Mouse (Mus musculus): Measurements from ENCODE around the gene Klhl31. TPM values are rescaled to one million over a fixed set of nuclear protein-coding genes. Genes with fewer than 3 reads are reported as not detected.

Gene Klhl31
- polyA plus RNA-seq, 1 experiment = 0.12 TPM

DNA sequence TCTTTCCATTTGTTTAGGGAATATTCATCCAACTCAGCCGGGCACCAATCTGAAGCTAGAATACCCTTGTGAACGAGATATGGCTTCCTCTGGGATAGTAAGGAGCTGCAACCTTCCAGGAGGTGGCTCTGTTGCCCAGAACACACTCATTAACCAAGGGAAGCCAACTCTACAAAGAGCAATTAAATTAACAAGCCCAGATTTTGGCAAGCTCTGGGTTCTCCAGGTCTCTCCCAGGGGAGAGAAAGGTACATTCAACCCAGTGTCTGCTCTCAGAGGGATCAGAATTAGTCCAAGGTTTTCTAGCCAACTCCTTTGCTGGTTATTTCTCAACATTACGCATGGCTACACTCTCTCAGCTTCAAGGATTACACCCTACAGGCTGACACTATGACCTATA lies 26.6 kb downstream of the Klhl31 start:
- DNase-seq (ENCODE audit: low read depth) = peak; percentile 20
- TF ChIP-seq CTCF (IDR thresholded peaks at IDR 0.05; ENCODE audit: borderline replicate concordance, extremely low read depth, insufficient read depth, insufficient read length) (no peak), POLR2A (IDR thresholded peaks at IDR 0.05; ENCODE audit: borderline replicate concordance, extremely low read depth, insufficient read depth, insufficient read length, poor library complexity, severe bottlenecking) (no peak)

GRCm38 (mm10) chr9:77670095-77670494 lies 33.8 kb downstream of the Klhl31 start:
- no peak for TF ChIP-seq POLR2A (IDR thresholded peaks at IDR 0.05; ENCODE audit: borderline replicate concordance, extremely low read depth, insufficient read depth, insufficient read length, poor library complexity, severe bottlenecking)
- TF ChIP-seq CTCF (IDR thresholded peaks at IDR 0.05; ENCODE audit: borderline replicate concordance, extremely low read depth, insufficient read depth, insufficient read length) = no peak
- no peak for DNase-seq (ENCODE audit: low read depth)

- DNase-seq (ENCODE audit: low read depth) = no peak
Observed at GRCm38 (mm10) chr9:77671004-77671403, 34.7 kb downstream of the Klhl31 start.

DNA sequence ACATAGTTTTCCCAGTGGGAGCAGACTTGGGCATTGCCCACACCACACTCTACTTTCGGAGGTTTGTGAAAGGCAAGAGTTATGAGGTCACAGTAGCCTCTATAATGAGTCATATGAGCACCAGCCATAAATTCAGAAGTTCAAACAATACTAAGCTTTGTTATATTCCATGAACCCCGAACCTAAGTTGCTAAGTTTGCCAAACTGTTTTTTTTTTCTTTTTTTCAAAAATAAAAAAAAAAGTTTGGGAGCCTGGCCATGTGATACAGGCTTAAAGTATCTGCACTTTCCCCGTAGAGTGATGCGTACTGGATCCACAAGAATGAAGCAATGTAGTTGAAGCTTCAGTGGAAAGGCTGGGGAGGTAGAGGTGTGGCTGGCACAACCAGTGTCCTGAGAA lies 36.9 kb downstream of the Klhl31 start:
- DNase-seq (ENCODE audit: low read depth) = no peak
- TF ChIP-seq POLR2A (IDR thresholded peaks at IDR 0.05; ENCODE audit: borderline replicate concordance, extremely low read depth, insufficient read depth, insufficient read length, poor library complexity, severe bottlenecking) = no peak
- no peak for TF ChIP-seq CTCF (IDR thresholded peaks at IDR 0.05; ENCODE audit: borderline replicate concordance, extremely low read depth, insufficient read depth, insufficient read length)

More at GRCm38 (mm10) chr9:77671004-77671403, 34.7 kb downstream of the Klhl31 start:
- TF ChIP-seq CTCF (IDR thresholded peaks at IDR 0.05; ENCODE audit: borderline replicate concordance, extremely low read depth, insufficient read depth, insufficient read length) (no peak), POLR2A (IDR thresholded peaks at IDR 0.05; ENCODE audit: borderline replicate concordance, extremely low read depth, insufficient read depth, insufficient read length, poor library complexity, severe bottlenecking) (no peak)

GRCm38 (mm10) chr9:77673986-77674385 lies 37.7 kb downstream of the Klhl31 start:
- TF ChIP-seq CTCF (IDR thresholded peaks at IDR 0.05; ENCODE audit: borderline replicate concordance, extremely low read depth, insufficient read depth, insufficient read length) (no peak), POLR2A (IDR thresholded peaks at IDR 0.05; ENCODE audit: borderline replicate concordance, extremely low read depth, insufficient read depth, insufficient read length, poor library complexity, severe bottlenecking) (no peak)
- no peak for DNase-seq (ENCODE audit: low read depth)

DNA sequence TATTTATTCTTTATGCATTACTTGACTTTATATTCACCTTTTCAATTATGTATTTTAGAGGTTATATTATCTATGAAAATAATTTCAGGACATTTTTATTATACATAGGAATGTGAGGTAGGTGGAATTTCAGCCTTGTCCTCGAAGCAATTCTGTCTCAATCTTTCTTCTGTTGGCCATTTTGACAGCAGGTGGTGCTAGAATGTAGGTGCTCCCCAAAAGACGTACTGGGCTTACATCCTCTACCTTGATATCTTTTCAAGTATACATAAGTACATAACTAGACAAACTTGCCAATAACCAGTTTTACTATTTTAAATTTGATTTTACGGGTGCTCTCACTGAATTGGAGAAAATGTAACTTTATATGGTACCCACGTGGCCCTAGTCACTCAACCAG lies 48.6 kb downstream of the Klhl31 start:
- TF ChIP-seq CTCF (IDR thresholded peaks at IDR 0.05; ENCODE audit: borderline replicate concordance, extremely low read depth, insufficient read depth, insufficient read length) (no peak), POLR2A (IDR thresholded peaks at IDR 0.05; ENCODE audit: borderline replicate concordance, extremely low read depth, insufficient read depth, insufficient read length, poor library complexity, severe bottlenecking) (no peak)
- DNase-seq (ENCODE audit: low read depth) = no peak

DNA sequence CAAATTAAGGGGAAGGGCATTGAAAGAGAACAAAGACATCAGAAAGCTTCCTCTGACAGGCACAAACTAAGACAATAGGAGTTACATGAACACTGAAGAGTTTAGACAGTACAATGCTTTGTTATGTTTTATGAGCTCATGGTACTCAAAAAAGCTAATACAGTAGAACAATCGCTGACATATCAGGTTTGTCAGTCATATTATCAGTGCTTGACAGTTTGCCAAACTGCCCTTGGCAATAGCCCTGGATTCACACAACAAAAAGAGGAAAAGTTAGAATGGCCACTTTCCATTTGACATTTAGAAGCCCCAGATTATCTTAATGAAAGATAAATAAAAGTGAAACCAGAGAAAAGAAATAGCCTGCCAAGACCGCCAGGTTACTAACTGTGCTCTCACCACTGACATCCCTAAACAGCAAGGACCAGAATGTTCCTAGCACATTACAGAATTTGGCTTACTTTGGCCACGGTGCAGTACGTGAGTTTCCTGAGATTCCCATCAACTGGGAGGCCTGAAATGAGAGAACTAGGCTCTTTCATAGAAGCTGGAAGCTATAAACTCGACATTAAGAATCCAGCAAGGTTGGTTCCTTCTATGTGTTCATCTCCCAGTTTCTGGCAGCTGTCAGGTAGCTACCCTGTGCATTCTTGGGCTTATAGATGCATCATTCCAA lies 49.7 kb downstream of the Klhl31 start:
- DNase-seq (ENCODE audit: low read depth) = no peak
- no peak for TF ChIP-seq POLR2A (IDR thresholded peaks at IDR 0.05; ENCODE audit: borderline replicate concordance, extremely low read depth, insufficient read depth, insufficient read length, poor library complexity, severe bottlenecking)
- no peak for TF ChIP-seq CTCF (IDR thresholded peaks at IDR 0.05; ENCODE audit: borderline replicate concordance, extremely low read depth, insufficient read depth, insufficient read length)

DNA sequence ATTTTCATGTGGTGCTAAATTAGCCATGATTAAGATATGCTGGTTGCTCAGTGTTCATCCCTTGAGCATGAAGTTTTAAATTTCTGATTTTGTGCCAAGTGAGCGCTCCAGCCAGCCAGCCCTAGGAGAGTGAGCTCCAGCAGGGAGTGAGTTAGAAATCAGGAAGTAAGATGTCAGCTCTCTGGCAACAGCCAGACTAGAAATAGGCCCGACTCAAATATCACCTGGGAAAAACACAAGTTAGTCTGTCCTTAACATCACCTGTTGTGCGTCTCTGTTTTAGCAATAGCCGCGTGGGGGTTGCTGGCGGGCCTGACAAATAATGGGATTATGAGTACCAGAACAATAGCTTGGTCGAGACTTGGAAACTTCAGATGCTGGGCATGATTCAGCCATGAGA lies 56.4 kb downstream of the Klhl31 start:
- no peak for DNase-seq (ENCODE audit: low read depth)
- no peak for TF ChIP-seq CTCF (IDR thresholded peaks at IDR 0.05; ENCODE audit: borderline replicate concordance, extremely low read depth, insufficient read depth, insufficient read length)
- no peak for TF ChIP-seq POLR2A (IDR thresholded peaks at IDR 0.05; ENCODE audit: borderline replicate concordance, extremely low read depth, insufficient read depth, insufficient read length, poor library complexity, severe bottlenecking)

- TF ChIP-seq CTCF (IDR thresholded peaks at IDR 0.05; ENCODE audit: borderline replicate concordance, extremely low read depth, insufficient read depth, insufficient read length) = no peak
- no peak for TF ChIP-seq POLR2A (IDR thresholded peaks at IDR 0.05; ENCODE audit: borderline replicate concordance, extremely low read depth, insufficient read depth, insufficient read length, poor library complexity, severe bottlenecking)
- DNase-seq (ENCODE audit: low read depth) = no peak
Observed at GRCm38 (mm10) chr9:77693405-77693804, 57.1 kb downstream of the Klhl31 start.

DNA sequence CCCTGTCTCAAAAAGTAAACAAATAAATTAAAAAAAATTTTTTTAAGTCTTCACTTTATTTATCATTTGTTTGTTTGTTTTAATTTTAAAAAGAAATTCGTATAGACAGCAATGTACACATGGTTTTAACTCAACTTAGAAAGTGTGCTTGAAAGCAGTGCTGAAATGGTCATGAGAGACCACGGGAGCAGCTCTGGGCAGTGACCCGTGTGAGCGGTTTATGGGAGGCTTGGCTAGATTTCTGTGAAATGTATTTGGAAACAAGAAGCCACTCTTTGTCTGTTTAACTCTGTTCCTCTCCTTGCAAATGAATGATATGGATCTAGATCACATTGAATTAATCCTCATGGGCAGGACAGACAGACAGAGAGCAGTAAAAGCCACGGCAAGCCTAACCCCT lies 59.3 kb downstream of the Klhl31 start:
- no peak for DNase-seq (ENCODE audit: low read depth)
- TF ChIP-seq CTCF (IDR thresholded peaks at IDR 0.05; ENCODE audit: borderline replicate concordance, extremely low read depth, insufficient read depth, insufficient read length) = no peak
- TF ChIP-seq POLR2A (IDR thresholded peaks at IDR 0.05; ENCODE audit: borderline replicate concordance, extremely low read depth, insufficient read depth, insufficient read length, poor library complexity, severe bottlenecking) = no peak

DNA sequence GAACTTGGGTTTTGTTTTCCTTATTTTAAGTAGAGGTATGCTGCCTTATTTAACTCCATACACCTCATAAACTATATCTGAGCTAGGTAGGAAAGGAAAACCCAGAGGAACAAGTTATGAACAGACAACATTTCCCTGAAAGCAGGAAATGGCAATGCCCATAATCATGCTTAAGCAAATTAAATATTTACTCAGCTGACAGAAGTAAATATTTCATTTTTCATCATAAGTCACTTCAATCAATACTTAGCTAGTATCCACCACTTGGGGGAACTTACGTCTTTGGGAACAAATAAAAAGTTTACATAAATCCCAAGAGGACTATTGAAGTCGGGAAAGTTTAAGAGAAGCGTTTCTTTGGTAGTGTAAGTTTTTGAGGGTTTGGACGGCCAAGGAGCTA lies 67.2 kb downstream of the Klhl31 start:
- no peak for DNase-seq (ENCODE audit: low read depth)
- TF ChIP-seq CTCF (IDR thresholded peaks at IDR 0.05; ENCODE audit: borderline replicate concordance, extremely low read depth, insufficient read depth, insufficient read length) = no peak
- TF ChIP-seq POLR2A (IDR thresholded peaks at IDR 0.05; ENCODE audit: borderline replicate concordance, extremely low read depth, insufficient read depth, insufficient read length, poor library complexity, severe bottlenecking) = no peak

GRCm38 (mm10) chr9:77704108-77704507 lies 67.8 kb downstream of the Klhl31 start:
- no peak for TF ChIP-seq CTCF (IDR thresholded peaks at IDR 0.05; ENCODE audit: borderline replicate concordance, extremely low read depth, insufficient read depth, insufficient read length)
- TF ChIP-seq POLR2A (IDR thresholded peaks at IDR 0.05; ENCODE audit: borderline replicate concordance, extremely low read depth, insufficient read depth, insufficient read length, poor library complexity, severe bottlenecking) = no peak
- no peak for DNase-seq (ENCODE audit: low read depth)

All from brain, embryonic 14.5 days (tissue).